15 mouse cellular contexts compared by ENCODE assay signal in the genomic region with DNA sequence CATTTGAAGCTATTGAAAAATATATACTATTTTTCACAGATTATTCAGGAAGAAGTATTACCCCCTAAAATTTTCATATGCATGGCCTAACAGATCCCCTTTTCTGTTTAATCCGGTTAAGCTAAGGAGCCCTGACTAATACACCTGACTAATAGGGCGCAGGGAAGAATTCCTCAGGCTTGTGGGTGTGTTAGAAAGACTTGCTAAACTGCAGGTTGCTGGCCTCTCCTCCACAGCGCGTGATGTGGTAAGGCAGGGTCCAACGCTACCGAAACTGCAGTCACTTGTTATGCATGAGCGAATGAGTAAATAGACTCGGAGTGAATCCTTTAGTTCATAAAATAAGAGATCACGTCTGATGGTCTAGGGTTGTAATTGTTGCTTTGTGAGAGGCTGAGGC.
"Had no signal": no experiment of that assay in that cellular context is flagged by ENCODE, and none has a peak within 500 bp of the region (broad histone marks: within the 10 kb centered on the region; RNA-seq: fewer than 3 reads in every experiment).

No protein-coding gene starts in this region.

- H3K36me3 ChIP-seq: kidney, embryonic 15.5 days; limb, embryonic 12.5 days; limb, embryonic 15.5 days; liver, embryonic 13.5 days; midbrain, embryonic 12.5 days; midbrain, embryonic 15.5 days; neural tube, embryonic 13.5 days had no signal

- H3K27ac ChIP-seq: kidney, embryonic 15.5 days; limb, embryonic 12.5 days; limb, embryonic 15.5 days; liver, embryonic 13.5 days; midbrain, embryonic 12.5 days; midbrain, embryonic 15.5 days; neural tube, embryonic 13.5 days had no signal

- H3K27me3 ChIP-seq: kidney, embryonic 15.5 days; limb, embryonic 12.5 days; limb, embryonic 15.5 days; liver, embryonic 13.5 days; midbrain, embryonic 12.5 days had no signal

- DNase-seq: left cerebral cortex, postnatal 4 days; liver, embryonic 13.5 days; lung, adult 2 months; lung, postnatal 14 days; lung, postnatal 4 days; retina, postnatal 1 day; thymus, postnatal 25 days had no signal

- H3K4me3 ChIP-seq: kidney, embryonic 15.5 days; limb, embryonic 12.5 days; limb, embryonic 15.5 days; liver, embryonic 13.5 days; midbrain, embryonic 12.5 days; midbrain, embryonic 15.5 days; myocyte; neural tube, embryonic 13.5 days had no signal

- H3K9ac ChIP-seq: kidney, embryonic 15.5 days; limb, embryonic 12.5 days; limb, embryonic 15.5 days; liver, embryonic 13.5 days; midbrain, embryonic 12.5 days; midbrain, embryonic 15.5 days; neural tube, embryonic 13.5 days had no signal

- H3K9me3 ChIP-seq: kidney, embryonic 15.5 days; limb, embryonic 12.5 days; limb, embryonic 15.5 days; liver, embryonic 13.5 days; midbrain, embryonic 12.5 days; midbrain, embryonic 15.5 days; neural tube, embryonic 13.5 days had no signal

- H3K4me2 ChIP-seq: kidney, embryonic 15.5 days; limb, embryonic 12.5 days; limb, embryonic 15.5 days; liver, embryonic 13.5 days; midbrain, embryonic 12.5 days; midbrain, embryonic 15.5 days; neural tube, embryonic 13.5 days had no signal

- H3K4me1 ChIP-seq: limb, embryonic 12.5 days; limb, embryonic 15.5 days; midbrain, embryonic 12.5 days; midbrain, embryonic 15.5 days; neural tube, embryonic 13.5 days had no signal

- ATAC-seq: intestine, postnatal 0 days; midbrain, embryonic 15.5 days had no signal
